Mouse (Mus musculus) ovary, postnatal 36 days (tissue): ENCODE results near the gene Pdik1l.

Experiments
- DNase-seq: peaks from one replicate; pipeline ENCODE4 v3.0.0; 2022; ENCODE audit warnings: low spot score, mixed read lengths

Gene Pdik1l

DNA sequence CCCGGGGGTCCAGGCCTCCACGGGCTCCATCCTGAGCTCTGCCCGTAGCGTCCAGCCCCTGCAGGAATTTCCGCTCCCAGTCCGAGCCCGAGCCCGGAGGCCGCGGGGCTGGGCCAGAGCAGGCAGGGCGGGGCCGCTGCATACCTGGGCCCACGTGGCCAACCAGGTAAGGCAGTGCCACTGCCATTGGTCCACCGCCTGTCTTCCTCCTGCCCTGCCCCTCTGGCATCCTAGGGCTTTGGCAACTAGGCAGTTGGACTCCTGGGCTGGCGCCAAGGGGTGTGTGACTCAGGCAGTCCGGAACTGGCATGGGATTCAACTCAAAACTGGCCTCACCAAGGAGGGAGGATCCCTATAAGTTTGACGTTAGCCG is 49.4 kb downstream of the Pdik1l start, which contains the start of gene Cnksr1:
Gene Cnksr1 (minus strand): TSS at position 121 of the 373 bp plus-strand sequence.
- peak; percentile 81 for DNase-seq

DNA sequence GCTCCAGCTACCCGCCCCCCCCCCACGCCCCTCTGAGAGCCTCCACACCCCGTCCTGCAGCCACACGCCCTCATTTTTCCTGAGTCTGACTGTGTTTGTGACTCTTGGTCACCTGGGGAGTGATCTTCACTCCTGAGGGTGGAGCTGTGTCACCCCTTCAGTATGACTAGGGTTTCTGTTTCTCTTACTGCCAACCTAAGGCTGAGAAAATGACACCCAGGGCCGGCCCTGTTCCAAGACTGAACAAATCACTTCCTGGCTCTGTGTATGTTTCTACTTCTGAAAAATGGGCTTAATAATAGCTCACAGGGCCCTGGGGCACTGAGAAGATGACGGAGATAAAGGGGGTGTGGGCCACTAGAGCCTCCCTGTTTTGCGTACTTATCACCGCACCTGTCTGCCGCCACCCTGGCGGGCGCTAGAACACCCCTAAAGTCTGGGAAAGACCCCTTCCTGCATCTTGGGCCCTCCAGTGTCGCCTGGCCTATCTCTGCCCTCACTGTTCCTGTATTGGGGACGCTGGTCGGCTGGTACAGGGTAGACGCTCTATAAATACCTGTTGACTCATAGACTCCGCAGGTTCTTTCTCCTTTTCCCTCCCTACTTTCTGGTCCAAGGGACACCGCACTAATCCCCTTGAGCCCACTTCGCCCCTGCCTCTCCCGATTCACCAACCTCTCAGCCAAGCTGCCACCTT is 50.0 kb downstream of the Pdik1l start:
- DNase-seq: no peak

DNA sequence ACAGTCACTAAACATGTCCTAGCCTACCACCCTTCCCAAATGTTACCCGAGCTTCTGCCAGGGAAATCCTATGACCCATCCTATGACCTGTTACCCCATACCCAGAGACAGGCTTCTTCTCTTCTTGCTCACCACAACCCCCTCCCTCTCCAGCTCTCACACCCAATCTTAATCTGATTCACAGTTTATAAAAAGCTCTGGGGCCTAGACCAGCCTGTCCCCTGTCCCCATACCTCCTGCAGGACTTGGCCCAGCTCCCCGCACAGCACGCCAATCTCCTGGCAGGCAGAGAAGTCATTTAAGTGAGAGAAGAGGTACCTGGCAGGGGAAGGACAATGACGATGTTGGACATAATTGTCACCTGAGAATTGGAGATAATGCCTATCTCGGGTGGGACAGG is 52.8 kb downstream of the Pdik1l start:
- no peak for DNase-seq

DNA sequence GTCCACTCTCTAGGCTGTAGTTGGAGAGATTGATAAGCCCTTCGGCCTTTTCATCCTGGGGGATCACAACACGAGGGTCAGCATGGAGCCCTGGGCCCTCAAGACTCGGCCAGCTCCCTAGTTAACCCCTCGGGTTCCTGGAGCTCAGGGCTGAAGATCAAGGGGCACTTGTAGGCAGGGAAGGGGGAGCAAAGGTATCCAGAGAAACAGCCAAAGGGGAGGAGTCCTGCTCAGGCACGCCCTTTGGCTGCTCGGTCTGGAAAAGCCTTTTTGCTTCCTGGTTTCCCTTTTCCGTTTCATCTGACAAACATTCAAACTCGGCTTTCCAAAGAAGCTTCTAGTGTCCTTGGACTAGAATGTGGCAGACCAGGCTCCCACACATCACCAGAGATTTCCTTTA is 57.3 kb downstream of the Pdik1l start:
- DNase-seq: no peak

DNA sequence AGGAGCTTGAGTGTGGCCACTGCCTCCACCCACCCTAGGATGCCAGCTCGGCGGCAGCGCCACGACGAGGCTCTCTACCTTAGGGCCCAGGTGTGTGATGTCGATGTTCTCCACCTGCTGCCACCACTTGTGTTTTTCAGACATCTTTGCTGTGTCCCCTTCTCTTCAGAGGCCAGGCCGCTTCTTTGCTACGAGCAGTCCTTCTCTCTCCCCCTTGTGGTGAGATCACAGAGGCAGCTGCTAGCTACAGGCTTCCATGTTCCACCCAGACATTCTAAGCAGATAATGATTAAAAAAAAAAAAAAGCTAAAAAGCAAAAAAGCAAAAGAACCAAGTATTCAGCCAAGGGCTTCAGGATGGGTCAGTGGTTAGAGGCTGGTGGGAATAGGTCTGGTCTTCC is 60.5 kb downstream of the Pdik1l start, which contains the start of gene Catsper4:
Gene Catsper4 (minus strand): TSS at position 190 of the 400 bp plus-strand sequence.
- no peak for DNase-seq
